Mouse (Mus musculus) embryonic fibroblast, embryonic 13.5 days (primary cell): Measurements from ENCODE around the gene Ntsr2. TPM values are rescaled to one million over a fixed set of nuclear protein-coding genes. Genes with fewer than 3 reads are reported as not detected.

Experiments used
- H3K27ac ChIP-seq: 2 replicates; pipeline ENCODE4 v1.5.1; 2012; ENCODE audit warnings: low read length, control low read depth, inconsistent platforms; ENCODE audit not compliant: insufficient read depth
- H3K4me1 ChIP-seq: 2 replicates; pipeline ENCODE4 v1.6.1; 2011; ENCODE audit warnings: low read length; ENCODE audit not compliant: control insufficient read depth, insufficient read depth
- H3K4me3 ChIP-seq: 2 replicates; pipeline ENCODE4 v1.5.1; 2011; ENCODE audit warnings: mild to moderate bottlenecking, control low read depth, low read length; ENCODE audit not compliant: insufficient read depth
- CTCF ChIP-seq: IDR thresholded peaks from 2 replicates; pipeline ENCODE4 v1.5.1; 2011; ENCODE audit warnings: mild to moderate bottlenecking, control low read depth, low read length, moderate library complexity, borderline replicate concordance; ENCODE audit not compliant: insufficient read depth
- POLR2A ChIP-seq: IDR thresholded peaks from 2 replicates; pipeline ENCODE4 v1.6.1; 2011; ENCODE audit warnings: low read depth, mild to moderate bottlenecking, control low read depth, low read length, moderate library complexity
- polyA plus RNA-seq: library from polyadenylated mRNA; stranded (reverse); fragments of >200 nt; gene quantifications from 2 replicates; pipeline ENCODE4 v1.2.4, GENCODE M21; 2011; ENCODE audit warnings: low read depth; ENCODE audit not compliant: missing spikeins, insufficient read length

Gene Ntsr2
- polyA plus RNA-seq, 1 experiment: not detected

DNA sequence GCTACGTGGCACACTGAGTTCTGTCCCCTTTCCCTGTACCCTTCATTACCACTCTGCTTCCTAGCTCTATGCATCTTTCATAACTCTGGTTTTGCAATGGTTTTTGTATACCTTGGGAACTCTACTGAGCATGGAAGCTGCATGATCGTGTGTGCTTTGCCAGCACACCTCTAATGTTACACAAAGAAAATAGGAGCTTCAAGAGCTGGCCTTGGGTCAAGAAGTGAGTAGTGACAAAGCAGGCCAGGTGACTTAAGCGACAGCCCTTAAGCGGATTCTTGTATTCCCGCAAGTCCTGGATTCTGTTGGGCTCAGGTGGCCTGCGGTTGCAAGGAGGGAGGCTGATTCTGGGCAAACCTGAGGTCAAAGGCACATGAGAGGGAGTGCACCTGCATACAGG, 4.9 kb upstream of the Ntsr2 start:
- Histone ChIP-seq H3K4me3 (no peak overlapping the region), H3K4me1 (no peaks in the 10 kb centered on the region), H3K27ac (no peak overlapping the region)
- TF ChIP-seq POLR2A (no peak), CTCF (no peak)

DNA sequence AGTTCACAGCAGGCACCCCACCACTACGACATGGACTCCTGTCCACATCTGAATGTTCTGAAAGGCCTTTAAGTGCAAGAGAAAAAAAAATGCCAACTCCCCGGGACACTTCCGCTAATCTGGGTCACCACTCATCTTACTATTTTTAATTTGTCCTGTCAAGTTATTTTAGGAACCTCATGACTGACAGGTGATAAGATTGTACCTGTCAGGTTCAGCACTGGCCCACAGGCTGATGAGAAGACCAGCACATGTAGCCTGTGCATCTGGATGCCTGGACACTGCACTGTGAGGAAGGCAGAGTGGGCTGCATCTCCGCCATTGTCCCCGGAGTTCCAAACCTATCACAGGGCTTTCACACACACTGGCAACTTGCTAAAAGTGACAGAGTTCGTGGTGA, 3.4 kb upstream of the Ntsr2 start:
- no peak overlapping the region for H3K4me3 ChIP-seq

GRCm38 (mm10) chr12:16655604-16656003, 2.4 kb downstream of the Ntsr2 start:
- TF ChIP-seq CTCF (no peak), POLR2A (no peak)
- H3K27ac ChIP-seq: no peak overlapping the region
- no peaks in the 10 kb centered on the region for H3K4me1 ChIP-seq
- H3K4me3 ChIP-seq: no peak overlapping the region

More for the DNA sequence above, 3.4 kb upstream of the Ntsr2 start:
- Histone ChIP-seq H3K4me1 (no peaks in the 10 kb centered on the region), H3K27ac (no peak overlapping the region)
- TF ChIP-seq CTCF (no peak), POLR2A (no peak)

GRCm38 (mm10) chr12:16656906-16657875, 4.0 kb downstream of the Ntsr2 start:
- TF ChIP-seq CTCF (no peak), POLR2A (no peak)
- Histone ChIP-seq H3K27ac (no peak overlapping the region), H3K4me1 (no peaks in the 10 kb centered on the region), H3K4me3 (no peak overlapping the region)

- Histone ChIP-seq H3K4me3 (no peak overlapping the region), H3K27ac (no peak overlapping the region), H3K4me1 (no peaks in the 10 kb centered on the region)
- TF ChIP-seq POLR2A: no peak
- no peak for TF ChIP-seq CTCF
These were observed 8.3 kb downstream of the Ntsr2 start for GRCm38 (mm10) chr12:16661459-16661858.

DNA sequence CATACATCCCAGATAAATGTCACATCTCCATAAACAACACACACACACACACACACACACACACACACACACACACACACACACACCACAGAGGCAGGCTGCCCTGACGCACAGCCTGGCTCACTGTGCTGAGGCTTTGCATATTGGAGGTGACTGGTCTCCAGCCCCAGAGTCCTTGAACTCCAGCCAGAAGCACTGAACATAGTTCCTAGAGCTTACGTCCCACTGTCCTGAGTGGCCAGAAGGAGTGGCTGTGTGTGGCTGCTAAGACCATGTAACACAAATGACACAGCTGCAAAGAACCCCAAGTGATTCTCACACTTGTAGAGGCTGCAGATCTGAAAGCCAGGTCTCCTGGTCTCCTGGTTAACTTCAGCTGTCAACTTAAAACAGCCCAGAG, 8.8 kb downstream of the Ntsr2 start:
- H3K27ac ChIP-seq: no peak overlapping the region
- TF ChIP-seq CTCF (no peak), POLR2A (no peak)
- no peaks in the 10 kb centered on the region for H3K4me1 ChIP-seq
- no peak overlapping the region for H3K4me3 ChIP-seq

DNA sequence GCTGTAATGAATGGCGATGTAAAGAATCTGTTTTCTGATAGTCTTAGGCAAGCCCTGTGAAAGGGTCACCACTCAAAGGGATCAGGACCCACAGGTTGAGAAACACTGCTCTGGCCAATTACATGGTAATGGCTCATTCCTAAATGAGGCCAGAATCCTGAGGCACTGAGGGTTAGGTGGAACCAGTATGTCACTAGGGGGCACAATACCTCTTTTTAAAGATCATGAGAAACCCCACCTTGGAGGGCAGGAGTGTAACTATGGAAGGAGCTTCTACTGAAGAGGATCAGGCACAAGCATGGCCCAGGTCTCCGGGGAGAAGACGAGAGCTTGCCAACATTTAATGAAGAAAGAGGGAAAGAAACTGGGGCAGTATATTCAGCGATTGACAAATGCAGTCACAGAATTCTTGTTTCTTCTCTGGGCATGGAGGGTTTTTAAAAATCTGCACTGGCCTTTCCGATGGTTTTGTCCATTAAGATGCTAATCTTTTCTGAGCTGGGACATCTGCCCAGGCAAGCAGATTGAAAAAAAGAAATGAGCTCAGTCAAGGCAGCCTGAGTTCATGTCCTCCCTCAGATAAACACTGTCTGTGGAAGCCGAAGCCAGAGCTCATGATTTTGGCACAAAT, 9.9 kb downstream of the Ntsr2 start:
- TF ChIP-seq POLR2A: no peak
- TF ChIP-seq CTCF: no peak
- no peak overlapping the region for H3K4me3 ChIP-seq
- H3K27ac ChIP-seq: no peak overlapping the region
- H3K4me1 ChIP-seq: no peaks in the 10 kb centered on the region

DNA sequence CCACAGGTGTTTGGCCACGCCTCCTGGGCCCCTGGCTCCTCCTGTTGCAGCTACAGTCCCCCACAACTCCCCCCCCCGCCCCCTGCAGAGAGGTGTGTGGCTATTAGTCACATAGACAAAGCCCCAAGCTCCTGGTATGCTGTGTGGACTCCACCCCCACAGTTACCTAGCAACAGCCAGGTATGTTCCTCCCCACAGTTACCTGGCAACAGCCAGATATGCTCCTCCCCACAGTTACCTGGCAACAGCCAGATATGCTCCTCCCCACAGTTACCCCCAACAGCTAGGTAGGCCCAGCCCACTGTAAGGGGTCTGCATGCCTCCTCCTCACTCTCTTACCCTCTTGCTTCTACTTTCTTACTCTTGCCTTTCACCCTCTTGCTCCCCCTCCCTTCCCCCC, 11.8 kb downstream of the Ntsr2 start:
- TF ChIP-seq POLR2A: no peak
- no peak for TF ChIP-seq CTCF
- no peak overlapping the region for H3K4me3 ChIP-seq
- H3K4me1 ChIP-seq: no peaks in the 10 kb centered on the region
- H3K27ac ChIP-seq: no peak overlapping the region

GRCm38 (mm10) chr12:16669176-16669575, 16.0 kb downstream of the Ntsr2 start:
- H3K4me3 ChIP-seq: no peak overlapping the region
- no peaks in the 10 kb centered on the region for H3K4me1 ChIP-seq
- TF ChIP-seq CTCF (no peak), POLR2A (no peak)
- no peak overlapping the region for H3K27ac ChIP-seq

DNA sequence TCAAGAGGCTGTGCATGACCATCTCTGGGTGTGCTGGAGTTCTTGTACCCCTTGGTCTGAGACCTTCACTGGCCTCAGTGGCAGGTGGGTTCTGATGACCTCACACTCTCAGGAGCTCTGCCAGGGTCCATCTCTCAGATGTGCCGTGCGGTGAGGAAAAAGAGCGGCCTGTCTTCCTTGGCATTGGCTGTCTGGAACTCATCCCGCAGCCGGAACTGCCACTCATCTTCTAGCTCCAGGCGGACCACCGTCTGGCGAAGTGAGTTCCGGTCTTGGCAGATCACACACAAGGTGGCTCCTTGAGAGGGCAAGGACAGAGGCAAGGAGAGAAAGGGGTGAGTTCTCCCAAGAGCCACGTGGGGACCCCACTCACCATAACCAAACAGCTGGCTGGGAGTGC, 19.1 kb downstream of the Ntsr2 start:
- no peaks in the 10 kb centered on the region for H3K4me1 ChIP-seq
- TF ChIP-seq CTCF (no peak), POLR2A (no peak)
- no peak overlapping the region for H3K4me3 ChIP-seq
- no peak overlapping the region for H3K27ac ChIP-seq

GRCm38 (mm10) chr12:16690631-16691030, 37.4 kb downstream of the Ntsr2 start:
- TF ChIP-seq POLR2A (no peak), CTCF (no peak)
- H3K4me1 ChIP-seq: no peaks in the 10 kb centered on the region
- no peak overlapping the region for H3K27ac ChIP-seq
- no peak overlapping the region for H3K4me3 ChIP-seq
